Mouse (Mus musculus): ENCODE measurements at regions not wholly inside any gene's neighbourhood (a gene's known extent, or its start where the extent isn't known, plus 50 kb on each side); places are given as distances from the start of the nearest gene placed in this dataset.

- TF ChIP-seq POLR2A (IDR thresholded peaks at IDR 0.05; ENCODE audit: borderline replicate concordance, low read depth, low read length) (no peak), CTCF (IDR thresholded peaks at IDR 0.05; ENCODE audit: low read depth, low read length) (no peak)
These were observed 111.3 kb upstream of the Vrk1 start for GRCm38 (mm10) chr12:105898580-105899293.

GRCm38 (mm10) chr12:105899294-105899909, 110.6 kb upstream of the Vrk1 start:
- Histone ChIP-seq H3K4me1 (ENCODE audit: control insufficient read depth, insufficient read depth, low read length) (no peaks in the 10 kb centered on the region), H3K4me3 (ENCODE audit: insufficient read depth, low read length) (no peak overlapping the region), H3K27ac (ENCODE audit: insufficient read depth, low read depth, low read length) (no peak overlapping the region)
- TF ChIP-seq CTCF (IDR thresholded peaks at IDR 0.05; ENCODE audit: low read depth, low read length) (no peak), POLR2A (IDR thresholded peaks at IDR 0.05; ENCODE audit: borderline replicate concordance, low read depth, low read length) (no peak)

More at GRCm38 (mm10) chr12:105898580-105899293, 111.3 kb upstream of the Vrk1 start:
- H3K4me1 ChIP-seq (ENCODE audit: control insufficient read depth, insufficient read depth, low read length), result no peaks in the 10 kb centered on the region
- no peak overlapping the region for H3K27ac ChIP-seq (ENCODE audit: insufficient read depth, low read depth, low read length)
- no peak overlapping the region for H3K4me3 ChIP-seq (ENCODE audit: insufficient read depth, low read length)

GRCm38 (mm10) chr12:105900479-105900878, 109.5 kb upstream of the Vrk1 start:
- no peak for TF ChIP-seq POLR2A (IDR thresholded peaks at IDR 0.05; ENCODE audit: borderline replicate concordance, low read depth, low read length)
- no peak for TF ChIP-seq CTCF (IDR thresholded peaks at IDR 0.05; ENCODE audit: low read depth, low read length)
- no peak overlapping the region for H3K4me3 ChIP-seq (ENCODE audit: insufficient read depth, low read length)
- H3K27ac ChIP-seq (ENCODE audit: insufficient read depth, low read depth, low read length), result no peak overlapping the region
- H3K4me1 ChIP-seq (ENCODE audit: control insufficient read depth, insufficient read depth, low read length), result no peaks in the 10 kb centered on the region

- peaks cover 7% of the 10 kb centered on the region for H3K4me1 ChIP-seq (ENCODE audit: control insufficient read depth, insufficient read depth, low read length)
- no peak overlapping the region for H3K27ac ChIP-seq (ENCODE audit: insufficient read depth, low read depth, low read length)
- no peak overlapping the region for H3K4me3 ChIP-seq (ENCODE audit: insufficient read depth, low read length)
- no peak for TF ChIP-seq POLR2A (IDR thresholded peaks at IDR 0.05; ENCODE audit: borderline replicate concordance, low read depth, low read length)
These were observed 107.0 kb upstream of the Vrk1 start for GRCm38 (mm10) chr12:105903072-105903471.

GRCm38 (mm10) chr12:105906584-105906983, 103.4 kb upstream of the Vrk1 start:
- Histone ChIP-seq H3K27ac (ENCODE audit: insufficient read depth, low read depth, low read length) (no peak overlapping the region), H3K4me3 (ENCODE audit: insufficient read depth, low read length) (no peak overlapping the region), H3K4me1 (ENCODE audit: control insufficient read depth, insufficient read depth, low read length) (peaks cover 17% of the 10 kb centered on the region)
- TF ChIP-seq CTCF (IDR thresholded peaks at IDR 0.05; ENCODE audit: low read depth, low read length), result no peak
- TF ChIP-seq POLR2A (IDR thresholded peaks at IDR 0.05; ENCODE audit: borderline replicate concordance, low read depth, low read length), result no peak

GRCm38 (mm10) chr12:105907851-105908620, 102.0 kb upstream of the Vrk1 start:
- TF ChIP-seq POLR2A (IDR thresholded peaks at IDR 0.05; ENCODE audit: borderline replicate concordance, low read depth, low read length) (no peak), CTCF (IDR thresholded peaks at IDR 0.05; ENCODE audit: low read depth, low read length) (no peak)
- Histone ChIP-seq H3K27ac (ENCODE audit: insufficient read depth, low read depth, low read length) (no peak overlapping the region), H3K4me3 (ENCODE audit: insufficient read depth, low read length) (no peak overlapping the region), H3K4me1 (ENCODE audit: control insufficient read depth, insufficient read depth, low read length) (peaks cover 21% of the 10 kb centered on the region)

- no peak overlapping the region for H3K27ac ChIP-seq (ENCODE audit: insufficient read depth, low read depth, low read length)
- H3K4me1 ChIP-seq (ENCODE audit: control insufficient read depth, insufficient read depth, low read length), result peaks cover 21% of the 10 kb centered on the region
- H3K4me3 ChIP-seq (ENCODE audit: insufficient read depth, low read length), result no peak overlapping the region
- no peak for TF ChIP-seq CTCF (IDR thresholded peaks at IDR 0.05; ENCODE audit: low read depth, low read length)
- no peak for TF ChIP-seq POLR2A (IDR thresholded peaks at IDR 0.05; ENCODE audit: borderline replicate concordance, low read depth, low read length)
These were observed 98.5 kb upstream of the Vrk1 start for GRCm38 (mm10) chr12:105911556-105911955.

- no peak overlapping the region for H3K27ac ChIP-seq (ENCODE audit: insufficient read depth, low read depth, low read length)
- H3K4me1 ChIP-seq (ENCODE audit: control insufficient read depth, insufficient read depth, low read length), result no peaks in the 10 kb centered on the region
- TF ChIP-seq POLR2A (IDR thresholded peaks at IDR 0.05; ENCODE audit: borderline replicate concordance, low read depth, low read length) (no peak), CTCF (IDR thresholded peaks at IDR 0.05; ENCODE audit: low read depth, low read length) (no peak)
- no peak overlapping the region for H3K4me3 ChIP-seq (ENCODE audit: insufficient read depth, low read length)
These were observed 92.6 kb upstream of the Vrk1 start for GRCm38 (mm10) chr12:105917388-105917963.

GRCm38 (mm10) chr12:105918775-105919174, 91.3 kb upstream of the Vrk1 start:
- Histone ChIP-seq H3K4me1 (ENCODE audit: control insufficient read depth, insufficient read depth, low read length) (no peaks in the 10 kb centered on the region), H3K27ac (ENCODE audit: insufficient read depth, low read depth, low read length) (no peak overlapping the region), H3K4me3 (ENCODE audit: insufficient read depth, low read length) (no peak overlapping the region)
- TF ChIP-seq POLR2A (IDR thresholded peaks at IDR 0.05; ENCODE audit: borderline replicate concordance, low read depth, low read length) (no peak), CTCF (IDR thresholded peaks at IDR 0.05; ENCODE audit: low read depth, low read length) (no peak)
